Mouse (Mus musculus): ENCODE measurements around the gene Macc1.

DNA sequence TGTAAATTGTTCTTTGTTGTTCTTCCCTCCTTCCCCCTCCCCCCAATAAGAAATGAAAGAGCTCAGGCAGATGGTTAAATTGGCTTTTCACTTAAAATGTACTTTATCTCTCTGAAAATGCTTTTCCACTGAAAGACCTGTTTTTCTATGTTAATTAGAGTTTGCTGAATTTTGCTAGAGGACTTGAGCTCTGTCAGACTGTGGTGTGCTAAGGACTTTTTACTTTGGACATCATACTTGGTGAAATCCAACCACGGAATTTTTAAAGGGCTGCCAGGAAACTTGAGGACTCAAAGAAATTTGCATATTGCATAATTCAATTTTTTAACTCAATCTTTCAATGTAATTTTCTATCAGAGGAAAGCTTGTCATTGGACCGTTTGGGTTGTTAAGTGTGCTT is 126.7 kb downstream of the Macc1 start:
- TF ChIP-seq CTCF (IDR thresholded peaks at IDR 0.05) (no peak), POLR2A (IDR thresholded peaks at IDR 0.05; ENCODE audit: insufficient read depth, low read depth, low read length) (no peak), EP300 (IDR thresholded peaks at IDR 0.05; ENCODE audit: insufficient read depth, low read depth, low read length) (no peak)

Measured in heart, adult 2 months (tissue).